Mouse (Mus musculus) 3T3-L1 (cell line): ENCODE data around the gene Gm20388.

Experiments
- DNase-seq: peaks from one replicate; pipeline ENCODE4 v3.0.0-alpha.2; 2015; ENCODE audit warnings: low read depth, low spot score

Gm20388 gene

GRCm38 (mm10) chr8:120877005-120877404 is 966.4 kb downstream of the Gm20388 start:
- no peak for DNase-seq

- DNase-seq: no peak
These were observed 969.3 kb downstream of the Gm20388 start for GRCm38 (mm10) chr8:120879928-120880327.

- DNase-seq: no peak
These were observed 971.0 kb downstream of the Gm20388 start for GRCm38 (mm10) chr8:120881634-120882033.

- no peak for DNase-seq
These were observed 972.0 kb downstream of the Gm20388 start for GRCm38 (mm10) chr8:120882657-120883056.

- no peak for DNase-seq
These were observed 972.7 kb downstream of the Gm20388 start for GRCm38 (mm10) chr8:120883369-120883768.

- no peak for DNase-seq
These were observed 973.2 kb downstream of the Gm20388 start for GRCm38 (mm10) chr8:120883853-120884252.

- DNase-seq: no peak
These were observed 974.2 kb downstream of the Gm20388 start for GRCm38 (mm10) chr8:120884881-120885280.

GRCm38 (mm10) chr8:120887254-120887653 is 976.6 kb downstream of the Gm20388 start:
- no peak for DNase-seq

- DNase-seq: no peak
These were observed 977.4 kb downstream of the Gm20388 start for GRCm38 (mm10) chr8:120888005-120888404.

GRCm38 (mm10) chr8:120889189-120889588 is 978.5 kb downstream of the Gm20388 start:
- DNase-seq: no peak

- no peak for DNase-seq
These were observed 979.4 kb downstream of the Gm20388 start for GRCm38 (mm10) chr8:120890068-120890467.

- no peak for DNase-seq
These were observed 984.4 kb downstream of the Gm20388 start for GRCm38 (mm10) chr8:120895009-120895408.

- DNase-seq: no peak
These were observed 985.0 kb downstream of the Gm20388 start for GRCm38 (mm10) chr8:120895600-120895999.

- DNase-seq: no peak
These were observed 985.6 kb downstream of the Gm20388 start for GRCm38 (mm10) chr8:120896203-120896602.

GRCm38 (mm10) chr8:120898008-120898407 is 987.4 kb downstream of the Gm20388 start:
- DNase-seq: peak; percentile 51

GRCm38 (mm10) chr8:120898828-120899407 is 988.3 kb downstream of the Gm20388 start:
- no peak for DNase-seq

GRCm38 (mm10) chr8:120902346-120902745 is 991.7 kb downstream of the Gm20388 start:
- DNase-seq: peak; percentile 65

GRCm38 (mm10) chr8:120907671-120908070 is 997.0 kb downstream of the Gm20388 start:
- no peak for DNase-seq

GRCm38 (mm10) chr8:120910936-120911335 is 1000.3 kb downstream of the Gm20388 start:
- no peak for DNase-seq

GRCm38 (mm10) chr8:120912463-120912862 is 1001.8 kb downstream of the Gm20388 start:
- DNase-seq: no peak

GRCm38 (mm10) chr8:120916831-120917435 is 1006.3 kb downstream of the Gm20388 start:
- no peak for DNase-seq

GRCm38 (mm10) chr8:120920527-120920926 is 1009.9 kb downstream of the Gm20388 start:
- DNase-seq: no peak

- no peak for DNase-seq
These were observed 1015.6 kb downstream of the Gm20388 start for GRCm38 (mm10) chr8:120926201-120926600.

GRCm38 (mm10) chr8:120928082-120928481 is 1017.4 kb downstream of the Gm20388 start:
- DNase-seq: no peak
